Comparison of ENCODE assay signal across 27 mouse cellular contexts in genomic region chr8:85854220-85855123, GRCm38 (mm10). TPM values are rescaled to one million over a fixed set of nuclear protein-coding genes. Genes with fewer than 3 reads are reported as not detected.
A peak's percentile ranks its signal among the peaks of the same experiment; 100 is the strongest.
DNase-seq lines count a peak whose midpoint lies in the region; ATAC-seq lines count a peak whose summit lies in the region.
"Had no signal": no experiment of that assay in that cellular context is flagged by ENCODE, and none has a peak within 500 bp of the region (broad histone marks: within the 10 kb centered on the region; RNA-seq: fewer than 3 reads in every experiment).

No protein-coding gene starts in this region.

- DNase-seq in kidney, postnatal 25 days: no peak
- DNase-seq in 416B (ENCODE audit: low read depth): peak; percentile 15
- DNase-seq in ES-CJ7 (ENCODE audit: low read depth, low spot score): peak; percentile 48
- no peak for DNase-seq in liver, embryonic 13.5 days
- DNase-seq in frontal cortex, postnatal 25 days (ENCODE audit: low spot score in 2 of 2): no peak
- no peak for DNase-seq in lung, adult 18-20 months
- no peak for DNase-seq in spleen, postnatal 36 days (ENCODE audit: low spot score in 2 of 2)
- DNase-seq: adrenal gland, adult 8-10 months; cerebellum, adult 11-12 months; cerebellum, postnatal 14 days; gastrocnemius, adult 2 months; kidney, adult 8-10 months; lung, adult 2 months; lung, postnatal 14 days; midbrain, embryonic 14.5 days; right cerebral cortex, postnatal 14 days; thymus, adult 2 months; thymus, postnatal 4 days had no signal

- no peak overlapping the region for H3K4me3 ChIP-seq in kidney, embryonic 16.5 days (ENCODE audit: low read length)
- no peak overlapping the region for H3K4me3 ChIP-seq in liver, embryonic 13.5 days (replicated peaks)
- H3K4me3 ChIP-seq: embryonic facial prominence, embryonic 13.5 days; erythroblast, embryonic 14.5 days; forebrain, embryonic 12.5 days; gastrocnemius, adult 2 months; heart, embryonic 15.5 days; hindbrain, embryonic 15.5 days; limb, embryonic 12.5 days; neural tube, embryonic 12.5 days had no signal

- peak; percentile 35; the same call in 1 of the 2 replicates for ATAC-seq in kidney, embryonic 16.5 days (ENCODE audit: low FRiP score, low TSS enrichment)
- ATAC-seq in liver, embryonic 13.5 days (ENCODE audit: low read depth): peak; percentile 77; the same call in 1 of the 2 replicates

- H3K27me3 ChIP-seq in kidney, embryonic 16.5 days (ENCODE audit: insufficient read depth, low read length): no peaks in the 10 kb centered on the region
- no peaks in the 10 kb centered on the region for H3K27me3 ChIP-seq in liver, embryonic 13.5 days
- H3K27me3 ChIP-seq: CH12.LX; embryonic facial prominence, embryonic 13.5 days; forebrain, embryonic 12.5 days; heart, embryonic 15.5 days; hindbrain, embryonic 15.5 days; limb, embryonic 12.5 days; neural tube, embryonic 12.5 days had no signal

- H3K4me1 ChIP-seq in kidney, embryonic 16.5 days (ENCODE audit: insufficient read depth, low read length): no peaks in the 10 kb centered on the region
- H3K4me1 ChIP-seq in liver, embryonic 13.5 days (replicated peaks): peaks cover 12% of the 10 kb centered on the region
- H3K4me1 ChIP-seq: embryonic facial prominence, embryonic 13.5 days; forebrain, embryonic 12.5 days; heart, embryonic 15.5 days; hindbrain, embryonic 15.5 days; limb, embryonic 12.5 days; neural tube, embryonic 12.5 days had no signal

- no peak overlapping the region for H3K9ac ChIP-seq in kidney, embryonic 16.5 days (replicated peaks; ENCODE audit: low read length)
- no peak overlapping the region for H3K9ac ChIP-seq in liver, embryonic 13.5 days
- H3K9ac ChIP-seq: embryonic facial prominence, embryonic 13.5 days; forebrain, embryonic 12.5 days; heart, embryonic 15.5 days; hindbrain, embryonic 15.5 days; limb, embryonic 12.5 days; neural tube, embryonic 12.5 days had no signal

- no peak overlapping the region for H3K27ac ChIP-seq in kidney, embryonic 16.5 days (ENCODE audit: low read length)
- no peak overlapping the region for H3K27ac ChIP-seq in liver, embryonic 13.5 days
- H3K27ac ChIP-seq: embryonic facial prominence, embryonic 13.5 days; forebrain, embryonic 12.5 days; heart, embryonic 15.5 days; hindbrain, embryonic 15.5 days; limb, embryonic 12.5 days; neural tube, embryonic 12.5 days had no signal

- WGBS in kidney, embryonic 16.5 days: 86% methylated on average over 19 of the region's 19 CpGs
- 85% methylated on average over 19 of the region's 19 CpGs for WGBS in liver, embryonic 13.5 days (ENCODE audit: insufficient replicate concordance)

- H3K36me3 ChIP-seq in kidney, embryonic 16.5 days (ENCODE audit: insufficient read depth, low read length): no peaks in the 10 kb centered on the region; the same call in 1 of the 2 replicates
- H3K36me3 ChIP-seq in liver, embryonic 13.5 days: peaks cover 8% of the 10 kb centered on the region; the same call in 1 of the 2 replicates
- H3K36me3 ChIP-seq: heart, embryonic 15.5 days; hindbrain, embryonic 15.5 days had no signal

- H3K9me3 ChIP-seq in kidney, embryonic 16.5 days (ENCODE audit: low read length): no peaks in the 10 kb centered on the region
- no peaks in the 10 kb centered on the region for H3K9me3 ChIP-seq in liver, embryonic 13.5 days (replicated peaks)
- H3K9me3 ChIP-seq: embryonic facial prominence, embryonic 13.5 days; forebrain, embryonic 12.5 days; heart, embryonic 15.5 days; hindbrain, embryonic 15.5 days; limb, embryonic 12.5 days; neural tube, embryonic 12.5 days had no signal

- H3K4me2 ChIP-seq in kidney, embryonic 16.5 days (replicated peaks; ENCODE audit: low read depth, low read length): no peak overlapping the region
- no peak overlapping the region for H3K4me2 ChIP-seq in liver, embryonic 13.5 days
- H3K4me2 ChIP-seq: embryonic facial prominence, embryonic 13.5 days; forebrain, embryonic 12.5 days; heart, embryonic 15.5 days; hindbrain, embryonic 15.5 days; limb, embryonic 12.5 days; neural tube, embryonic 12.5 days had no signal

RNA-seq across cellular contexts. Expression of gene Phkb, which starts 13.7 kb away (rescaled TPM):
- 55.5 and 58.5 TPM in 2 replicates for polyA plus RNA-seq in kidney, embryonic 16.5 days (2015; fragmentation: Nextera tagmentation; extraction: Ambion mirVana)
- polyA plus RNA-seq in liver, embryonic 13.5 days (2015; fragmentation: Nextera tagmentation; extraction: Ambion mirVana): 11.9 and 14.7 TPM in 2 replicates

RNA-seq across cellular contexts. Expression of gene Itfg1, which starts 13.8 kb away (rescaled TPM):
- polyA plus RNA-seq in kidney, embryonic 16.5 days (2015; fragmentation: Nextera tagmentation; extraction: Ambion mirVana): 83.0 and 83.8 TPM in 2 replicates
- 23.2 and 29.1 TPM in 2 replicates for polyA plus RNA-seq in liver, embryonic 13.5 days (2015; fragmentation: Nextera tagmentation; extraction: Ambion mirVana)

Comparison
In these comparisons a context has a peak if more than half of its experiments do, and no peak if none do; other contexts are left out.
1. DNase-seq: peak in 416B (single experiment) and ES-CJ7 (single experiment); none in kidney, postnatal 25 days (0 of 2), liver, embryonic 13.5 days (single experiment), frontal cortex, postnatal 25 days (0 of 2), lung, adult 18-20 months (0 of 2) and spleen, postnatal 36 days (0 of 2).